Mouse (Mus musculus): ENCODE data around the gene Pxdn. TPM values are rescaled to one million over a fixed set of nuclear protein-coding genes. Genes with fewer than 3 reads are reported as not detected.

The Pxdn gene
- polyA plus RNA-seq, 1 experiment from 2014 or later, result 128 TPM

DNA sequence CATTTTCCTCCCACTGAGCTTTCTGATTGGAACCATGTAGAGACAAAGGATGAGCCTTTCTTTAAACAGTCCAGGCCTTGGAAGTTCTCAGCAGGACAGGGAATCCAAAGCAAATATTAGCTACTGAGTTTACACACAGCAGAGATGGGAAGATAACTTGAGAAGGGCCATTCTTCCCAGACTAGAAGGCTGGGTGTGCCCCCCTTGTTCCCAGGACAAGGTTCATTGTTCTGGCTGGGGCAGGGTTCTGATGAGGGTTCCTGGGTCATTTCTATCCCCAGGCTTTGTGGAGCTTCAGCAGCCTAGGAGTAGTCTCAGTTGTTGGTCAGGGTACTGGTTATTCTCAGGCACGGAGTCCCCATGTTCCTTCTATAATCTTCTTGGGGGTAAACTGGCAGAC lies 23.6 kb downstream of the Pxdn start:
- Histone ChIP-seq H3K4me2 (ENCODE audit: low read depth, low read length) (no peak overlapping the region), H3K9ac (ENCODE audit: low read depth, low read length) (no peak overlapping the region), H3K9me3 (ENCODE audit: control insufficient read depth, low read length) (no peaks in the 10 kb centered on the region), H3K27me3 (replicated peaks; ENCODE audit: control insufficient read depth, insufficient read depth, low read length) (no peaks in the 10 kb centered on the region), H3K4me3 (ENCODE audit: low read depth, low read length) (no peak overlapping the region), H3K27ac (replicated peaks; ENCODE audit: low read depth, low read length) (no peak overlapping the region), H3K36me3 (ENCODE audit: control insufficient read depth, insufficient read depth, low read length) (0 out of 2 replicates have a peak, but pooled peaks cover 8% of the 10 kb centered on the region), H3K4me1 (ENCODE audit: control insufficient read depth, insufficient read depth, low read length) (peaks cover 15% of the 10 kb centered on the region)
- 87% methylated on average over 1 of the region's 1 CpGs for WGBS
- ATAC-seq (ENCODE audit: low read depth) (no peak), DNase-seq (ENCODE audit: low spot score) (no peak)

DNA sequence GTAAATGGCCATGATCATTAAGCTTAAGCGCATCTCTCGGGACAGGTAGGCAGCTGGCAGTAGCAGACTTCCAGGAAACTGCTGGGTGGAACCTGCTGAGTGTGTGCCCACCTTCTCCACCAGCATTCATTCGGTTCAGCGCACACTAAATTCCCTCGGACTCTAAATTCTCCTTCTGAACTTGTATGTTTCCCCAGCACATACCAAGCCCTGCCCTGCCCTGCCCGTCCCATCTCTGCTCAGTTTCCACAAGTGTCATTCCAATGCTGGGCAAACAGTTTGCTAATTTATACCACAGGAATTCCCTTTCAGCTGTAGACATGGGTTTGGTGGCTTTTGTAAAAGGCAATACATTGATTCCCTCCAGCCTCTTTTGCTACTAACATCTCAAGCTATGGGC lies 27.6 kb downstream of the Pxdn start:
- no peak overlapping the region for H3K4me2 ChIP-seq (ENCODE audit: low read depth, low read length)
- no peak overlapping the region for H3K4me3 ChIP-seq (ENCODE audit: low read depth, low read length)
- peaks cover 16% of the 10 kb centered on the region for H3K4me1 ChIP-seq (ENCODE audit: control insufficient read depth, insufficient read depth, low read length)
- DNase-seq (ENCODE audit: low spot score), result no peak
- ATAC-seq (ENCODE audit: low read depth), result no peak
- no peak overlapping the region for H3K9ac ChIP-seq (ENCODE audit: low read depth, low read length)
- H3K36me3 ChIP-seq (ENCODE audit: control insufficient read depth, insufficient read depth, low read length), result 0 out of 2 replicates have a peak, but pooled peaks cover 8% of the 10 kb centered on the region
- no peaks in the 10 kb centered on the region for H3K27me3 ChIP-seq (replicated peaks; ENCODE audit: control insufficient read depth, insufficient read depth, low read length)
- H3K9me3 ChIP-seq (ENCODE audit: control insufficient read depth, low read length), result no peaks in the 10 kb centered on the region
- no peak overlapping the region for H3K27ac ChIP-seq (replicated peaks; ENCODE audit: low read depth, low read length)
- 81% methylated on average over 6 of the region's 6 CpGs for WGBS

DNA sequence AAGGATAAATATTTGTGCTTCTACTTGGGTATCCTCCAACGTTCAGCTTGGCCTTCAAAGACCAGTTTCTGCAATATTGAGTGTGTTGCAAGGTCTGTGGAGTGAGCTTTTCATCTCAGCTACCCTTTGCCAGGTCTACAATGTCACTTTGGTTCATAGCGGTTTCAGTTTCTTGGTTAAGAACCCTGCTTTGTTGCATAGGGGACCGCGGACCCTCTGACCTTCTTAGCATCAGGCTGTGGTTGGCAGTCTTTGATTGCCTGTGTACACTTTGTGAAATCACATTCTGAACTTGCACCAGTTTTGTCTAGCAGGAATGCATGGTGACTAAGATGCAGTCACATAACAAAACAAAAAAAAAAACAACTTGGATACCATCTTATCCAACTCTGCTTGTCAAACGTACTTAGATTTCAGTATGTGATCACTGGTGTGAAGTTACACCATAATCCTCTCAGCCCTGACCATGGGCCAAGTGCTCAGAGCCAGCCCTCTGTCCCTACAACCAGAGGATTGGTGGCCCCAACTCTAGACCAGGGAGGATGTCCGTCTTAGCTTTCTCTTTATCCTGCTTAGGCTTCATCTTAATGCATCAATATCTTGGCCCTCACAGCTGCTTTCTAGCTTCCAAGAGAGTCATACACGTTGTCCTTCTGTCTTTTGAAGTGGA lies 34.5 kb downstream of the Pxdn start:
- Histone ChIP-seq H3K4me3 (ENCODE audit: low read depth, low read length) (no peak overlapping the region), H3K27me3 (replicated peaks; ENCODE audit: control insufficient read depth, insufficient read depth, low read length) (no peaks in the 10 kb centered on the region), H3K4me2 (ENCODE audit: low read depth, low read length) (no peak overlapping the region), H3K27ac (replicated peaks; ENCODE audit: low read depth, low read length) (peak overlapping the region; percentile 28; the same call in 1 of the 2 replicates), H3K36me3 (ENCODE audit: control insufficient read depth, insufficient read depth, low read length) (peaks cover 28% of the 10 kb centered on the region), H3K9me3 (ENCODE audit: control insufficient read depth, low read length) (no peaks in the 10 kb centered on the region), H3K9ac (ENCODE audit: low read depth, low read length) (no peak overlapping the region), H3K4me1 (ENCODE audit: control insufficient read depth, insufficient read depth, low read length) (peaks cover 17% of the 10 kb centered on the region)
- no peak for ATAC-seq (ENCODE audit: low read depth)
- no peak for DNase-seq (ENCODE audit: low spot score)
- WGBS, result 75% methylated on average over 7 of the region's 7 CpGs

DNA sequence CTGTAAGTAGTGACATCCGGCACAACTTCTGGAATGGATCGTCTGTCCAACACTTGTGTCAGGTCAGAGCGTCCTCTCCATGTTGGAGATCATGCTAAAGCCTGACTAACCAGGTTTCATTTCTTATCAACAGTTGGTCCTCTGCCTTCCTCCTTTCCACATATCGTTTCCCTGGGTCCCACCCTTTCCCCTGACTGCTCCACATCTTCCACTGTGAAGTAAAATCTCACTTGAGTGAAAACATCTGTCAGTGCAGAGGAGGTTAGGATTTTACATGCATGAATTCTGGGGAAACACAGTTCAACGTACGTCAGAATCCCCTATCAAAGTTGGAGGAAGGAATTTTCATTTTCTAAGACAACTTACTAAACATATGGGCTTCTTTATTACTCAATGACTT lies 35.1 kb downstream of the Pxdn start:
- peaks cover 31% of the 10 kb centered on the region for H3K36me3 ChIP-seq (ENCODE audit: control insufficient read depth, insufficient read depth, low read length)
- no peaks in the 10 kb centered on the region for H3K27me3 ChIP-seq (replicated peaks; ENCODE audit: control insufficient read depth, insufficient read depth, low read length)
- peaks cover 17% of the 10 kb centered on the region for H3K4me1 ChIP-seq (ENCODE audit: control insufficient read depth, insufficient read depth, low read length)
- DNase-seq (ENCODE audit: low spot score) (peak; percentile 55), ATAC-seq (ENCODE audit: low read depth) (peak; percentile 47; the same call in 1 of the 2 replicates)
- no peak overlapping the region for H3K4me2 ChIP-seq (ENCODE audit: low read depth, low read length)
- no peaks in the 10 kb centered on the region for H3K9me3 ChIP-seq (ENCODE audit: control insufficient read depth, low read length)
- H3K9ac ChIP-seq (ENCODE audit: low read depth, low read length), result no peak overlapping the region
- no peak overlapping the region for H3K4me3 ChIP-seq (ENCODE audit: low read depth, low read length)
- peak overlapping the region; percentile 28; the same call in 1 of the 2 replicates for H3K27ac ChIP-seq (replicated peaks; ENCODE audit: low read depth, low read length)
- 45% methylated on average over 6 of the region's 6 CpGs for WGBS

DNA sequence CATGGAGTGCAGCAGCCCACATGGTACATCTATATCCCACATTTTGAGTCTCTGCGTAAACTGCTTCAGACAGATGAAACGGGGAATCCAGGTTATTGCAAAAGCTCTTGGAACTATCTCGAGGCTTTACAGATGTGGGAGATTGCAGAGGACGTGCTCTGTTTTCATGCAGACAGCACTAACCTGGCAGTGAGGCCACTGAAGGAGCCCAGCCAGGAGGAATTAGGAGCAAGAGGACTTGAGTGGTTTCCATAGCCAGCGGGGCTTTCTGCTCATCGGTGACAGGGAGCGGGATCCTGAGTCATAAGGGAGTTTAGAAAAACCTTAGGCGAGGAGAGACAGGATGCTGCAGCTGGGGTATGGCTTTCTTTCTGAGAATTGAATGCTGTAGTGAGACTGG lies 42.7 kb downstream of the Pxdn start:
- DNase-seq (ENCODE audit: low spot score), result no peak
- ATAC-seq (ENCODE audit: low read depth), result no peak
- Histone ChIP-seq H3K4me2 (ENCODE audit: low read depth, low read length) (no peak overlapping the region), H3K9me3 (ENCODE audit: control insufficient read depth, low read length) (no peaks in the 10 kb centered on the region), H3K27ac (replicated peaks; ENCODE audit: low read depth, low read length) (no peak overlapping the region), H3K27me3 (replicated peaks; ENCODE audit: control insufficient read depth, insufficient read depth, low read length) (no peaks in the 10 kb centered on the region), H3K9ac (ENCODE audit: low read depth, low read length) (no peak overlapping the region), H3K4me3 (ENCODE audit: low read depth, low read length) (no peak overlapping the region), H3K4me1 (ENCODE audit: control insufficient read depth, insufficient read depth, low read length) (no peaks in the 10 kb centered on the region), H3K36me3 (ENCODE audit: control insufficient read depth, insufficient read depth, low read length) (peaks cover 82% of the 10 kb centered on the region)
- 54% methylated on average over 8 of the region's 8 CpGs for WGBS

DNA sequence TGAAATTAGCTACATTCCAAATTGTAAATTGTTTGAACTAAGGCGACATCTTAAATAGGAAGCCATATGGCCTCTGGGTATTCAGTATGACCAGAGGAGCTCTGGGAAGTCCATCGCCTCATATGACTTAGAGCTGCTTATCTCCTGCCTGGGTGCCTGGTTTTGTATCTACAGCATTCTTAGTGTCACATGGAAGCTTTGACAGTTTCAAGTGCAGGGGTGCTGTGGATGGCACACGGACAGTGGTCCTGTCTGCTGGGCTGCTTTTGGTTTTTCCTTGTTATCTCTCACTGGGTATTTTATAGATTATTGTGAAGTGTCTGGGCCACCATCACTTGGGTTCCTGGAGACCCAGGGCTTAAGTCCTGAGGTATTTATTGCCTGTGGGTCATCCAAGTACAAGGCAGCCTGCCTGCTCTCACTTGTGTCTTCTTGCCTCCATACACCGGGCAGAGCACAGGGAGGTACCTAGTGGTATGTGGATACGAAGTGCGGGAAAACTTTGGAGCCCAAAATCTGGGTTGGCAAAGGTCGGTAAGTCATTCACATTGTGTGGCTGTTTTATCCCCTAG lies 44.4 kb downstream of the Pxdn start:
- peaks cover 84% of the 10 kb centered on the region for H3K36me3 ChIP-seq (ENCODE audit: control insufficient read depth, insufficient read depth, low read length)

DNA sequence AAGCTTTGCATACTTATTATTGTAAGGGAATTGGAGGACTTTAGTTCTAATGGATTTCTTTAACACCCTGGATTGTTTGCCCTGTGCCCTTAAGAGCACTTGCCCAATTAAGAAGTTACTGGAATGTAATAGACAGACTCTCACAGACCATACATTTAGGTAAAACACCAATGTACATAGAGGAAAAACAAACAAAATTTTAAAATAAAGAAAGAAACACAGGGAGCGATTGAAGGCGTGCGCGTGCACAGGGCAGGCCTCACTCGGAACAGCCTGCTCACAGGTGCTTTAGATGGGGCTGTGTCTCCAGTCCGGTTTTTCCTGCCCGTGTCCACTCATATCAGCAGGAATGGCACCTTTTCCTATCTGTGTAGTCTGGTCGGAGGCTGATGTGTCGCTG lies 45.8 kb downstream of the Pxdn start:
- no peaks in the 10 kb centered on the region for H3K9me3 ChIP-seq (ENCODE audit: control insufficient read depth, low read length)
- no peak for DNase-seq (ENCODE audit: low spot score)

More for the DNA sequence above, 44.4 kb downstream of the Pxdn start:
- Histone ChIP-seq H3K9ac (ENCODE audit: low read depth, low read length) (no peak overlapping the region), H3K27ac (replicated peaks; ENCODE audit: low read depth, low read length) (no peak overlapping the region), H3K4me1 (ENCODE audit: control insufficient read depth, insufficient read depth, low read length) (no peaks in the 10 kb centered on the region), H3K27me3 (replicated peaks; ENCODE audit: control insufficient read depth, insufficient read depth, low read length) (no peaks in the 10 kb centered on the region), H3K4me3 (ENCODE audit: low read depth, low read length) (no peak overlapping the region), H3K4me2 (ENCODE audit: low read depth, low read length) (no peak overlapping the region), H3K9me3 (ENCODE audit: control insufficient read depth, low read length) (no peaks in the 10 kb centered on the region)
- DNase-seq (ENCODE audit: low spot score), result no peak
- ATAC-seq (ENCODE audit: low read depth), result no peak
- WGBS, result 86% methylated on average over 7 of the region's 7 CpGs

DNA sequence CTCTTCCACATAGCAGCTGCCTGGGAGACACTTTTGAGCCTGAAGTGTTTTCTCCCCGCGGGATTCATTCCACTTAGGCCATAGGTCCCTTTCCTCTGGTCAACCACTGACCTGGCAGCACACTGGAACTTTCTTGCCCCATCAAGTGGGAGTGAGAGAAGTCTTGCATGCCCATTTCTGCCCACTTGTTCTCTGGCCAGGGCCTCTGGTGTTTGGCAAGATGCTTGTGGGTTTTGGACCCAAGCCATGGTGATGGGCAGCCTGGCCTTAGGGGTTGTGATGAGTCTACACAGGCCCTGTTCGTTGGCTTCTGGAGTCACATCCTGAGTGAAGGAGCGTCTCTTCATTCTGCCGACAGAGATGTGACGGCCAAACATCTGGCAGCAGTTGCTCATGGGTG lies 47.7 kb downstream of the Pxdn start:
- Histone ChIP-seq H3K4me3 (ENCODE audit: low read depth, low read length) (no peak overlapping the region), H3K4me2 (ENCODE audit: low read depth, low read length) (no peak overlapping the region), H3K27me3 (replicated peaks; ENCODE audit: control insufficient read depth, insufficient read depth, low read length) (no peaks in the 10 kb centered on the region), H3K36me3 (ENCODE audit: control insufficient read depth, insufficient read depth, low read length) (peaks cover 91% of the 10 kb centered on the region), H3K9me3 (ENCODE audit: control insufficient read depth, low read length) (no peaks in the 10 kb centered on the region), H3K9ac (ENCODE audit: low read depth, low read length) (no peak overlapping the region), H3K4me1 (ENCODE audit: control insufficient read depth, insufficient read depth, low read length) (no peaks in the 10 kb centered on the region), H3K27ac (replicated peaks; ENCODE audit: low read depth, low read length) (no peak overlapping the region)
- WGBS, result 78% methylated on average over 6 of the region's 6 CpGs
- DNase-seq (ENCODE audit: low spot score) (no peak), ATAC-seq (ENCODE audit: low read depth) (no peak)

More for the DNA sequence above, 45.8 kb downstream of the Pxdn start:
- Histone ChIP-seq H3K36me3 (ENCODE audit: control insufficient read depth, insufficient read depth, low read length) (peaks cover 87% of the 10 kb centered on the region), H3K27me3 (replicated peaks; ENCODE audit: control insufficient read depth, insufficient read depth, low read length) (no peaks in the 10 kb centered on the region), H3K27ac (replicated peaks; ENCODE audit: low read depth, low read length) (no peak overlapping the region), H3K4me1 (ENCODE audit: control insufficient read depth, insufficient read depth, low read length) (no peaks in the 10 kb centered on the region), H3K4me3 (ENCODE audit: low read depth, low read length) (no peak overlapping the region), H3K4me2 (ENCODE audit: low read depth, low read length) (no peak overlapping the region), H3K9ac (ENCODE audit: low read depth, low read length) (no peak overlapping the region)
- no peak for ATAC-seq (ENCODE audit: low read depth)
- WGBS, result 97% methylated on average over 9 of the region's 9 CpGs

DNA sequence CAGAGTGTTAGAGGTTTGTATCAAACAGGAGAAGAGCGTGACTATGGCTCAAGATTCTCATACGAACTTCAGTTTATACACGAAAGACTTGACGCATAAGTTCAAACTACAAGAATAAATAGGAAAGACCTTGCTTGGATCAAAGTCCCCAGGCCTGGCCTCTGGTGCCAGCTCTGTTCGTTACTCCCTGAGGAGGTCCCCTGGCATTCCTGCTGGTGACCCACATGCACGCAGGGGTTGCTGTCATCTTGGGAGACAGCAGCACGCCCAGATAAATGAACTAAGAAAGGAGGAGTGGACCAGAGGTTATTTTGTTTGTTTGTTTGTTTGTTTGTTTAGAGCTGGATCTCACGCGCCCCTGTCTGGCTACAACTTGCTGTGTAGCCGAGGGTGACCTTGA lies 48.8 kb downstream of the Pxdn start:
- Histone ChIP-seq H3K9me3 (ENCODE audit: control insufficient read depth, low read length) (no peaks in the 10 kb centered on the region), H3K4me3 (ENCODE audit: low read depth, low read length) (no peak overlapping the region), H3K36me3 (ENCODE audit: control insufficient read depth, insufficient read depth, low read length) (peaks cover 95% of the 10 kb centered on the region), H3K4me2 (ENCODE audit: low read depth, low read length) (no peak overlapping the region), H3K27ac (replicated peaks; ENCODE audit: low read depth, low read length) (no peak overlapping the region), H3K4me1 (ENCODE audit: control insufficient read depth, insufficient read depth, low read length) (no peaks in the 10 kb centered on the region), H3K9ac (ENCODE audit: low read depth, low read length) (no peak overlapping the region), H3K27me3 (replicated peaks; ENCODE audit: control insufficient read depth, insufficient read depth, low read length) (no peaks in the 10 kb centered on the region)
- no peak for ATAC-seq (ENCODE audit: low read depth)
- 89% methylated on average over 10 of the region's 10 CpGs for WGBS
- no peak for DNase-seq (ENCODE audit: low spot score)
